Mouse (Mus musculus): ENCODE measurements at regions not wholly inside any gene's neighbourhood (a gene's known extent, or its start where the extent isn't known, plus 50 kb on each side); places are given as distances from the start of the nearest gene placed in this dataset.

DNA sequence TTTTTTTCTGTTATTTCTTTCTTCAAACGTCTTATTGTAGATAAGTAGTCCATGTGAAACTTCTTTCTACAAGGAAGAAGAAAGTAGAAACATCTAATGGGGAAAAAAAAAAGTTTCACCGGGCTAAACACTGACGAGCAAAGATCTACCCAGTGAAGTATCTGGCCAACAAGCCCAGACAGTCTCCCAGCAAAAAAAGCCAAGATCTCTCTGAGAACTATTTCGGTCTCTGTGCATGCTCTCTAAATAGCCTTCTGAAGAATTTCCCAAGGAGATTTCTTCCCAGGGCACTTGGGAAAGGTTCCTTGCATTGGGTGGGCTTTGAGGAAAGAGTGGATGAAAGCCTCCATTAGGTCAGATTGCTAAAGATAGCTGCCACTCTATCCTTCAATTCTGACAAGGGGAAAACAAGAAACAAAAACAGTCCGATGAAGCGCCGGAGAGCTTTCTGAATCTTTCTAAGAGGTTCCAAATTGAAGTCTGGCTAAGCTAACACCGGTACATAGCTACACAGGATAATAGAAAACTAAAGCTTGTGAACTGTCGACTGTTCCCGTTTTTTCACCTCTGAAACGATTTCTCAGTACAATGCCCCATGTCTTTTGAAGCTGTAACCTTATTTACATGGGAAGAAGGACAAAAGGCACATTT is 561.0 kb upstream of the Mef2c start:
- TF ChIP-seq CTCF (conservative IDR thresholded peaks at IDR 0.05), result no peak
- no peak for DNase-seq (ENCODE audit: low spot score in 2 of 2)
- H3K4me3 ChIP-seq, result peak overlapping the region; percentile 31
- H3K27ac ChIP-seq, result peak overlapping the region; percentile 4; the same call in 1 of the 2 replicates

DNA sequence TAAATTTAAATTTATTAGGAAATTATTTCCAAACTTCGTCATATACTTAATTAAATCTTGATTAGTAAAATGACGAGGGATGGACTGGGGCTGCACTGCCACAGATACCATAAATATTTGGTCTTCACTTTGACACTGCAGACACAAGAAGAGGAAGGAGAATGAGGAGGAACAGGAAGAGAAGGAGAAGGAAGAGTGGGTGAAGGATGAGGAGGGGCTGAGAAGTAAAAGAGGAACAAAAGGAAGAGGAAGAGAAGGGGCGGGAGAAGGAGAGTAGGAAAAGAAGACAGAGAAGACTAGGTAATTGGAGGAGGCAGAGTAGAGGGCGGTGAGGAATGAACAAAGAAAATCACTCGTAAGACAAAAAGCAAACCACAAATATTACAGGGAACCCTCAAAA is 556.9 kb upstream of the Mef2c start:
- Histone ChIP-seq H3K4me3 (no peak overlapping the region), H3K27ac (no peak overlapping the region)
- no peak for TF ChIP-seq CTCF (conservative IDR thresholded peaks at IDR 0.05)
- no peak for DNase-seq (ENCODE audit: low spot score in 2 of 2)

GRCm38 (mm10) chr13:82949541-82949940 is 554.3 kb upstream of the Mef2c start:
- TF ChIP-seq CTCF (conservative IDR thresholded peaks at IDR 0.05), result no peak
- no peak overlapping the region for H3K4me3 ChIP-seq
- peak; percentile 18 to 27 for DNase-seq (ENCODE audit: low spot score in 2 of 2)
- 0 out of 2 replicates have a peak overlapping the region, but pooled peaks have one; percentile 6 for H3K27ac ChIP-seq

DNA sequence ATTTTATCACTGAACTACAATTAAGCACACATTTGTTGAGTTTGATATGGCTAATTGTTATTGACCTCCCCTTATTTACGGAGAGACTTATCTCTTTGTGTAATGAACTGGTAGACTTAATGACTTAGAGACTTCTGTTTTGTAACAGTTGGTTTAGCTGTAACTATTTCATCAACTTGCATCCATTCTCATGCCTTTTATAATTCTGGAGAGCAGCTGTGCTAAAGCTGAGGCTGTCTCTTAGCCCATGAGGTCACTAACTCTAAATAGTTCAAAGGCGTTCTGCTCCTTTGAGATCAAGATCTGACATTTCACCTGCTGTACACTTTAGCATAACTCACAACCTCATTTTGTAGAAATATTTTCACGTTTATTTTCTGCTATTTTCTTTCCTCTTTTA is 541.5 kb upstream of the Mef2c start:
- TF ChIP-seq CTCF (conservative IDR thresholded peaks at IDR 0.05), result no peak
- Histone ChIP-seq H3K27ac (no peak overlapping the region), H3K4me3 (no peak overlapping the region)
- DNase-seq (ENCODE audit: low spot score in 2 of 2), result no peak

DNA sequence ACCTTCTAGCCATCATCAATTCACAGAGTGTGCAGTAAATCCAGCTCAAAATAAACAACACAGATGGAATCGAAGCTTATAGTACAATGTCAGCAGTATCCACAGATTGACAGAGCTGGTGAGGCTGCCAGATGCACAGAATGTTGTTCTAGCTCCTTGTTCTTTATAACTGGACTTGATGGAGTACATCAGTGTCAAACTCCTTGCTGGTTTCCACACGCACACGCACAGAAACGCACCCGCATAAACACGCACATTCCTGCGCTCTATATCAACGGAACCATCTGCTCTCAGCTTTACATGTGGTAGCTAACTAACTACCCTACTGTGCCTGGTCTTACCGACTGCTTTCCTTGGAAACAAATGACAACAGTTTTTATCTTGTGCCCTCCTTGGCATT is 532.1 kb upstream of the Mef2c start:
- H3K27ac ChIP-seq, result no peak overlapping the region
- no peak overlapping the region for H3K4me3 ChIP-seq
- peak in 1 of 2 experiments; percentile 4 for DNase-seq (ENCODE audit: low spot score in 2 of 2)
- TF ChIP-seq CTCF (conservative IDR thresholded peaks at IDR 0.05), result no peak

DNA sequence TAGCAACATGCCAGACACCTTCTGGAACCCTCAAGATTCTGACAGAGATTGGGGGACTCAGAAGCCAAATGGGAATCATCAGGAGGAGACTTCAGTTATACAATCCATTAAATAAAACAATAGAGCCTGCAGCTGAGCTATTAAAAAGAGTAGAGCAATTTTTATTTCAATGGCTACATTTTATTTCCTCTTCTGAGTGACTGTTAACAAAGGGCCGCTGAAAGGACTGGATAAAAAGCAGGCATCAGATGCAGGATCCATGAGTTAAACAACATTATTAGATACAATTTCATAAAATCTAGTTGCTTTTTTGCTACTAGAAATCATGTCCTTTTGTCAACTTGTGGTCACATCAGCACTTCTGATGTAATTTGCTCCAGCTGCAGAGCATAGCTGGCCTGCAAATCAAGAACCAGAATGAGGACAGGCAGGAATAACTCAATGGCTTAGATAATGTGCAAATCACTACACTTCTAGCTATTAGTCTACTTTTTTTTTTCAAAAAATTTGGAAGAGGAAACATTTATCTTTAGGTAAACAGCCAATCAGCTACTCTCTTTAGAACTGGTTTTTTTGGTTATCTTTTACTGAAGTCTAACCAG is 529.5 kb upstream of the Mef2c start:
- H3K27ac ChIP-seq, result no peak overlapping the region
- no peak for TF ChIP-seq CTCF (conservative IDR thresholded peaks at IDR 0.05)

GRCm38 (mm10) chr13:83001118-83001517 is 502.7 kb upstream of the Mef2c start:
- DNase-seq (ENCODE audit: low spot score in 2 of 2), result no peak
- TF ChIP-seq CTCF (conservative IDR thresholded peaks at IDR 0.05), result no peak
- no peak overlapping the region for H3K27ac ChIP-seq
- H3K4me3 ChIP-seq, result no peak overlapping the region

More for the DNA sequence above, 529.5 kb upstream of the Mef2c start:
- no peak overlapping the region for H3K4me3 ChIP-seq
- no peak for DNase-seq (ENCODE audit: low spot score in 2 of 2)

GRCm38 (mm10) chr13:83016686-83017085 is 487.1 kb upstream of the Mef2c start:
- Histone ChIP-seq H3K27ac (no peak overlapping the region), H3K4me3 (no peak overlapping the region)
- no peak for TF ChIP-seq CTCF (conservative IDR thresholded peaks at IDR 0.05)
- no peak for DNase-seq (ENCODE audit: low spot score in 2 of 2)

DNA sequence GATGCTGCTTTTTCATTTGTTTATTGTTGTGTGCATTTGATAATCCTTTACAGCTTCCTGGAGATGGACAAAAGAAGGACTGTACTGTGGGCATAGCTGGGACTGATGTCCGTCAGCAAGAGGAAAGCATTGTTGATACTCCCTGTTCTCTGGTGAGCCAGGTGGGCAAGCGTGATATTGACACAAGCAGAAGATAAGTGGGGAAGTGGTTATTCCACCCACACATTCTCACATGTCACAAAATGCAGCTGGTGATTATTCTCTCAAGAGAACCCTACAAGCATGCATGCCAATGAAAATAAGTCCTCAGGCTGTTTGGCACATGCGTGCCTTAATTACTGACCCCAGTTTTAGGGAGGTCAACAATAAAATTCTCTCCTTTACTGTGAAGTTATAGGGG is 483.0 kb upstream of the Mef2c start:
- Histone ChIP-seq H3K4me3 (no peak overlapping the region), H3K27ac (no peak overlapping the region)
- DNase-seq (ENCODE audit: low spot score in 2 of 2), result no peak
- TF ChIP-seq CTCF (conservative IDR thresholded peaks at IDR 0.05), result no peak

DNA sequence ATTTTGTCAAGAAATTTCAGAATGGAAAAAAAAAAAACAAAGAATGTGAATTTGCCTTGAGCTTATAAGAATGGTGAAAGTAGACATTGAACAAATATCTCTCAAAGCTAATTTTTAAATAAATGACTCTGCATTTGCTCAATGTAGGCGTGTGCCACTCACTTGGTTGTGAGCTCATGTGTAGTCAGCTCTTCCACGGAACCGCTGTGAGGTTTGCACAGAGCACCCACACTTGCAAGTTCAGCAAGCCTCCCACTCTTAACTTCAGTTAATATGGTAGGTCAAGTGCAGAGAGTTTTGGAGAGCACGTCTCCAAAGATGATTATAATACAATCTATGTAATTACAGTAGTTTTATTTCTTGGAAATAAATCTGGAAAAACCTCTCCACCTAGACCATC is 479.9 kb upstream of the Mef2c start:
- Histone ChIP-seq H3K4me3 (no peak overlapping the region), H3K27ac (no peak overlapping the region)
- no peak for TF ChIP-seq CTCF (conservative IDR thresholded peaks at IDR 0.05)
- no peak for DNase-seq (ENCODE audit: low spot score in 2 of 2)

- H3K27ac ChIP-seq, result no peak overlapping the region
- TF ChIP-seq CTCF (conservative IDR thresholded peaks at IDR 0.05), result no peak
- no peak overlapping the region for H3K4me3 ChIP-seq
- no peak for DNase-seq (ENCODE audit: low spot score in 2 of 2)
Measured at GRCm38 (mm10) chr13:83035962-83036361, 467.9 kb upstream of the Mef2c start.

DNA sequence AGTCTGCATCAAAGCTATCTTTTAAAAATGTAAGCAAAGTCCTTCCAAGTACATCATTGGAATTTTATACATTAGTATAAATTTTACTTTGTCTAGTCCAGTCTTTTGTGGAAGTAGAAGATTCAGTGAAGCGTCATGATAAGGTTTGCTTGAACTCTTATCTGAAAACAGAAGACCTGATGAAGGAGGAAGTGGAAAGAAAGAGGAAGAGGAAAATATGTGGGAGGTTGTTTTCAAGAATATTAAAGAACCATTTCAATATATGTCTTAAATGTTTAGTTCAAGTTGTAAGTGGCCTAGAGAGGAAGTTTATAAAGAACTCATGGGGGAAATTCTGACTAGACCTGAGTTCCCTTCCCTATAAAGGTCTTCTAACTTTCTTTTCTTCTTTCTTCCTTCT is 462.3 kb upstream of the Mef2c start:
- no peak for TF ChIP-seq CTCF (conservative IDR thresholded peaks at IDR 0.05)
- Histone ChIP-seq H3K27ac (no peak overlapping the region), H3K4me3 (no peak overlapping the region)
- DNase-seq (ENCODE audit: low spot score in 2 of 2), result no peak

- TF ChIP-seq CTCF (conservative IDR thresholded peaks at IDR 0.05), result no peak
Measured at GRCm38 (mm10) chr13:83045516-83045915, 458.3 kb upstream of the Mef2c start.

DNA sequence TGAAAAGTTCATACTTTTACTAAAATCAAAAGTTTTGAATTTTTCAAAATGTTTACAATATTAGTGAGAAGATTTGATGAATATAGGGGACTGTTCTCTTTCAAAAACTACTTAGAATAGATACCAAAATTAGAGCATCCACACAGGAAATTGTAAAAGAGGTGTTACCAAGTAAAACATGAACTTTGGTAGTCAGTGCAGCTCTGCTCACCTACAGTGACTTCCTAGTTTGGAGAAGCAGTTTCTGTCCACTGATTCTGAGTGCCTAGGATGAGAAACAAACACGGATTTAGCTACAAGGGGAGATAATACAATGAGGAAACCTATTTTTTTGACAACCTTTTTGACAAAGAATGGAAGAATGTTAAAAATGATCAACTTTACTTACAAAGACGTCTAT is 457.9 kb upstream of the Mef2c start:
- Histone ChIP-seq H3K27ac (no peak overlapping the region), H3K4me3 (no peak overlapping the region)
- TF ChIP-seq CTCF (conservative IDR thresholded peaks at IDR 0.05), result no peak
- no peak for DNase-seq (ENCODE audit: low spot score in 2 of 2)

More at GRCm38 (mm10) chr13:83045516-83045915, 458.3 kb upstream of the Mef2c start:
- DNase-seq (ENCODE audit: low spot score in 2 of 2), result no peak
- no peak overlapping the region for H3K4me3 ChIP-seq
- no peak overlapping the region for H3K27ac ChIP-seq
